Mouse (Mus musculus) large intestine, adult 2 months (tissue): Measurements from ENCODE around the gene Rpl23. TPM values are rescaled to one million over a fixed set of nuclear protein-coding genes. Genes with fewer than 3 reads are reported as not detected.
"Not testable (repeated sequence)": the region's sequence is repeated elsewhere in the genome, so short reads cannot be mapped to it uniquely, and the experiment has no call there.

Experiments
- DNase-seq: peaks from one replicate; pipeline ENCODE4 v3.0.0-alpha.2; 2012; ENCODE audit warnings: low read depth, low spot score
- WGBS: fragments of 180-500 bp; shearing (Covaris S2); methylation state at CpG from one replicate; pipeline ENCODE4 v1.1.7; 2018; 5-methylcytosine and 5-hydroxymethylcytosine counted together
- polyA plus RNA-seq: library from polyadenylated mRNA; depleted of rRNA; stranded (reverse); fragments of >200 nt; gene quantifications from 2 replicates; pipeline ENCODE4 v1.2.3, GENCODE M21; 2012; rRNA removed

Gene Rpl23
- polyA plus RNA-seq, 1 experiment = 115 TPM

DNA sequence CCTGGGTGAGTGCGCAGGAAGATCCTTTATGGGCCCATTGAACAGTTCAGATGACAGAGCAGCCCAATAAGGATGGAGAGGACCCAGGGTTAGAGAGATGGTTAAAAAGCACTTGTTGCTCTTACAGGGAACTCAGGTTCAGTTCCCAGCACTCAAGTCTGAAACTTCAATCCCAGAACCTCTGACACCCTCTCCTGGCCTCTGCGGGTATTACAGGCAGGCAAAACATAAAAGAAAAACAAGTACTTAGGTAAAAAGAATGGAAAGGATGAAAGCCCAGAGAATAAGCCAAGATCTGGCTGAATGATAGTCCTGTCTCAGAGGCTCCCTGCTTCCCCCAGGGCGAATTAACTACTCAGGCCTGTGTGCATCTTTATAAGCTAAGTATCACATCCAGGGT is 43.1 kb downstream of the Rpl23 start:
- no peak for DNase-seq
- WGBS = 95% methylated on average over 3 of the region's 3 CpGs

DNA sequence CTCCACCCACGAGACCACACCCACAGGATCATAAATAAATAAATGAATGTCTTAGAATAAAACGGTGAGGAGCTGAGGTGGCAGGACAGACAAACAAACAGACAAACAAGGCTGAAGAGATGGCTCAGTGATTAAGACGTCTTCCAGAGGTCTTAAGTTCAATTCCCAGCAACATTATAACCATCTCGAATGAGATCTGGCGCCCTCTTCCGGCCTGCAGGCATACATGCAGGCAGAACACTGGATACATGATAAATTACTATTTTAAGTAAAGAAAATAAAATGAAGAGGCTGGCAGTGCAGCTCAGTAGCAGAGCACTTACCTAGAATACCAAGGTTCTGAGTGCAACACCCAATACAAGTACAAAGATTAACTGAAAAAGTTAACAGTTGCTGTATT is 43.5 kb downstream of the Rpl23 start:
- no peak for DNase-seq
- WGBS = 52% methylated on average over 6 of the region's 6 CpGs

GRCm38 (mm10) chr11:97737600-97737999 is 44.6 kb downstream of the Rpl23 start:
- no peak for DNase-seq
- 60% methylated on average over 4 of the region's 4 CpGs for WGBS

- no peak for DNase-seq
- WGBS = 79% methylated on average over 5 of the region's 5 CpGs
These were observed 45.6 kb downstream of the Rpl23 start for GRCm38 (mm10) chr11:97736645-97737044.

GRCm38 (mm10) chr11:97734810-97735209 is 47.4 kb downstream of the Rpl23 start:
- not testable (repeated sequence) for DNase-seq
- 83% methylated on average over 5 of the region's 5 CpGs for WGBS

- WGBS = 65% methylated on average over 10 of the region's 10 CpGs
- no peak for DNase-seq
These were observed 48.5 kb downstream of the Rpl23 start for GRCm38 (mm10) chr11:97733689-97734088.

DNA sequence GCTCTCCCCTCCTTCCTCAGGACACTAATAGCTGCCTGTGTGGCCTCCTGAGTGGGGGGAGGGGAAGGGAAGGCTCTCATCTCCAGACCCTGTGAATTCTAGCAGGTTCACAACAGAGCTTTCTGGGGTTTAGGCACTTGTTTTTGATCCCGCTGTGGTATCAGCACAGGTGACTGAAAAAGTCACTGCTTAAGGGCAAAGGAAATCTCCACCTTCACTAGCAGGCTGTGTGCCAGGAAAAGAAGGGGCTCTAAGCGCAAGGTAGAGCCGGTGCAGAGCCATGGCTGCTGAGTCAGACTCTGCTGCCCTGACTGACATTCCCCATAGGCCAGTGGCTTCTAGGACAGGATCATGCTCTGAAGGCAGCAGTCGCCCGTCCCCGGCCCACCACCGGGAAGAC is 53.5 kb downstream of the Rpl23 start:
- WGBS = 83% methylated on average over 7 of the region's 7 CpGs
- no peak for DNase-seq

DNA sequence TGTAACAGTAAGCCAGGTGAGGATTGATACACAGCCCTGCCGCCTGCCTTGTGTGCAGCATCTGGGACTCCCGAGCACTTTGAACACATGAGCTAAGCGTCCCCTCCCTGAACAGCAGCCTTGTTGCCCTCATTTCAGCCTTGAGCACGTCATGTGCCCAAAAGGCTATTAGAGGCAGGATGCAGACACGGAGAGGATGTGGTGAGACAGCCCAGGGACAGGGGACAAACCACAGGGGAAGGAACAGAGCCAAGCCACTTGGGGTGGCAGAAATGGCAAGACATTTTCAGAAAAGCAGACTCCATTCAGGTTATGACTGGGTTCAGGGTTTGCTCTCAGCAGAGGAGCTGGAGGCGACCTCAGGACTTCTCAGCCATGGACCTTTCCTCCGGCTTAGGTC is 53.9 kb downstream of the Rpl23 start:
- no peak for DNase-seq
- 74% methylated on average over 7 of the region's 7 CpGs for WGBS

Other genes starting within 250 kb of the Rpl23 start
- gene Srcin1, start 206.3 kb downstream of the Rpl23 start, polyA plus RNA-seq = 0.14 and 0.19 TPM in 2 replicates
- 1.2 and 1.5 TPM in 2 replicates for gene Epop, start 152.7 kb downstream of the Rpl23 start, polyA plus RNA-seq
- gene Mllt6, start 119.0 kb downstream of the Rpl23 start, polyA plus RNA-seq = 15.8 and 23.9 TPM in 2 replicates
- gene Cisd3, start 96.6 kb downstream of the Rpl23 start, polyA plus RNA-seq = 318 and 359 TPM in 2 replicates
- gene Pcgf2, start 81.9 kb downstream of the Rpl23 start, polyA plus RNA-seq = 26.2 and 38.3 TPM in 2 replicates
- 509 and 538 TPM in 2 replicates for gene Psmb3, start 79.0 kb downstream of the Rpl23 start, polyA plus RNA-seq
- 4.5 and 5.3 TPM in 2 replicates for gene Pip4k2b, start 37.7 kb downstream of the Rpl23 start, polyA plus RNA-seq
- gene Cwc25, start 15.9 kb downstream of the Rpl23 start, polyA plus RNA-seq = 5.1 and 7.0 TPM in 2 replicates
- 0.22 TPM in 1 of 2 replicates, not detected in the other for gene 1700001P01Rik, start 6.5 kb downstream of the Rpl23 start, polyA plus RNA-seq
- gene Lasp1, start 16.6 kb upstream of the Rpl23 start, polyA plus RNA-seq = 251 and 313 TPM in 2 replicates
- 1.2 and 1.4 TPM in 2 replicates for gene B230217C12Rik, start 58.3 kb upstream of the Rpl23 start, polyA plus RNA-seq
- gene Fbxo47, start 101.7 kb upstream of the Rpl23 start, polyA plus RNA-seq = 0.27 and 0.33 TPM in 2 replicates
- gene Plxdc1, start 204.0 kb upstream of the Rpl23 start, polyA plus RNA-seq = 1.3 and 1.6 TPM in 2 replicates
- gene Arl5c, start 213.7 kb upstream of the Rpl23 start, polyA plus RNA-seq = 2.5 and 3.4 TPM in 2 replicates
- gene Cacnb1, start 240.6 kb upstream of the Rpl23 start, polyA plus RNA-seq = 3.9 and 4.1 TPM in 2 replicates
- gene Rpl19, start 244.3 kb upstream of the Rpl23 start, polyA plus RNA-seq = 883 and 1,013 TPM in 2 replicates